Mouse (Mus musculus) erythroblast, embryonic 14.5 days (primary cell): Measurements from ENCODE around the gene G6pc3.

Experiments used
- GATA1 ChIP-seq: IDR thresholded peaks from 2 replicates; pipeline ENCODE4 v1.6.1; 2012; ENCODE audit warnings: low read length, inconsistent platforms, mixed read lengths
- TAL1 ChIP-seq: IDR thresholded peaks from 3 replicates; pipeline ENCODE4 v1.6.1; 2012; ENCODE audit warnings: low read length, inconsistent platforms, mixed read lengths

DNA sequence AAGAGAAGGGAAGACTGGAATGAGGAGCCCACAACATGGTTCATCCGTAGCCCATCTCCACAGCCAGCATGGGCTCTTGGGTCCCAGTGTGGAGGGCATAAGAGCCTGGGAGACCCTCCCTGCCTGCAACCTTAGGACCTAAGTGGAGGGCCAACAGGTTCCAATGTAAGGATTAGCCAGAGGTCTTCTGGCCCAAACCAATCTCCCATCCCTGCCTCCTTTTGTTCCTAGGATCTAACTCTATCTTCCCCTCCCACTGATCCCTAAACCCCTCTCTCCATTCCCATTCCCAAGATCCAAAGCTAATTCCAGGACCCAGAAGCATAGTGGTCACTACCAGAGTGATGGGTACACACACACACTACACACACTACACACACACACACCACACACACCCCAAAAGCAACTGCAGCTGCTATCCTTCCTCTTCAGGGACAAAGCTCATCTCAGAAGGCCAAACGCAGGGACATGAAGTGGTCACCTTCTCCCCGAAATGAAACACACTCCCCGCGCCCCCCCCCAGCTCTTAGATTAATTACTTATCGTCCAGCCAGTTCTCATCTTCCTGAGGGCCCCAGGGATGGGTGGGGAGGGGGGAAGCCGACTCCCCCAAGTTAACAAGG, 39.3 kb downstream of the G6pc3 start:
- TF ChIP-seq TAL1 (no peak), GATA1 (no peak)
